Mouse (Mus musculus) left cerebral cortex, adult 6 months (tissue): ENCODE data around the gene Smarce1. TPM values are rescaled to one million over a fixed set of nuclear protein-coding genes. Genes with fewer than 3 reads are reported as not detected.

Experiments used
- long read RNA-seq, 2 experiments: library from polyadenylated mRNA; unstranded; transcript quantifications; one replicate each; pipeline ENCODE4 v2.0.0; 2019 to 2020
- polyA plus RNA-seq: library from polyadenylated mRNA; unstranded; fragments of <200 nt; fragmentation: Nextera tagmentation; gene quantifications from 2 replicates; pipeline ENCODE4 v1.2.3, GENCODE M21; 2021

Gene Smarce1
- polyA plus RNA-seq: 31.1 and 43.0 TPM in 2 replicates
- long read RNA-seq, experiment 1, transcript Smarce1-201 (11 exons, 2,919 nt): major isoform, 38 of 107 reads
- long read RNA-seq, experiment 1, partial matches to known transcripts: 10 of 107 reads
- long read RNA-seq, experiment 1, other reads (novel, unspliced or antisense): 59 of 107 reads
- long read RNA-seq, experiment 2, transcript Smarce1-201 (11 exons, 2,919 nt): major isoform, 5 of 40 reads
- long read RNA-seq, experiment 2, partial matches to known transcripts: 18 of 40 reads
- long read RNA-seq, experiment 2, other reads (novel, unspliced or antisense): 15 of 40 reads

DNA sequence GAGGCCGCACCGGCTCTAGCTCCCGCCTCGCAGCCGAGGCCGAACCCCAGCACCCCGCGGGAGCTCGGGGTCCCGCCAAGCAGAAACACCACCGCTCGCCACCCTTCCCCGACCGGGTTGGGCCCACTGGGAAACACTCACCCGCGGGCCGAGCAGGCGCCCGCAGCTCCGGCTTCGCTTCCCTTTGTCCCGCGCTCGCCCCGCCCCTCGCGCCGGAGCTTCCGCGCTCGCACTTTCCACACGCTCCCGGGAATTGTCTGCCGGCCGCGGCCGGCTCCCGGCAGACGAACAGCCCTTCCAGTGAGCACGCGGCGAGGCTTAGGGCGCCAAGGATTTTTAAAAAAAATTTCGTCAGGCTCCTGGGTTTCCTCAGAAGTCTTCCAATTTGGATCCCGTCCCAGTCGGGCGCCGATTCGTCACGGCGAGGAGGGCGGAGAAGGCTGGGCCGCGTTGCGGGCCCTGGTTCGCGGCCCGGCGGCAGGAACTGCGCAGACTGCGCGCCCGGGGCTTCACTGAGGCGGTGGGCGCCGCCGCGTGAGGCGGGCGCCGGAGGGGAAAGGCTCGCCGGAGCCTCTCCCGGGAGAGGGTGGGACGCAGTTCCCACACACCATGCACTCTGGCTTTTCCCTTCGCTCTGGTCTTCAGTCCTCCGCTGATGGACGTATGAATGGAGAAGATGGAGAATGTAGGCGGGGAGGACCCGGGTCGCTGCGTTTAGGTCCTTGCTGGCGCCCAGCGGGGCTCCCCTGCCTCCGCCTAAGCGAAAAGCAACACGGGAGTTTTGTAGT is at the start of gene Smarce1:
Gene Smarce1 (minus strand): TSS at position 757 of the 788 bp plus-strand sequence.

DNA sequence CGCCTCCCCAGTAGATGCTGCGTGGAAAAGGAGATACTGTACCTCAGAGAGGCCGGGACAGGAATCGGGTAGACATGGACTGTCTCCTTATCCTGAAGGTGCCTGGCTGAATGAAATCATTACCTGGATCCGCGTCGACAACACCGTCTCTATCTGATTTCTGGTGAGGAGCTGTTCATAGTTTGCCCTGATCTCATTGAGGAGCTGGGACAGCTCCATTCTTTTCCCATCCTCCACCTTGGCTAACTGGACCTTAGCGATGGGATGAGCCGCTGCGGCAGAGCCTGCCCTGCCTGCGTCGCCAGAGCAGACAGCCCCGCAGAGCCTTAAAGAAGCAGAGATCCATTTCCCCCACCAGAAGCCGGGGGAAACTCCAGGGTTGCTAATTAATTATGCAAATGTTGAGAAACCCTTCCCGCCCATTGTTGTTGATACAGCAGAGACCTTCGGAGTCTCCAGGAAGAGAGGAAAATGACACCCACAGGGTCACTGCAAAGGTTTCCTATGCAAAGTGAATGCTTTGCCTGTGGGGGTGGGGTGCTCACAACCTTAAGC is 13.1 kb upstream of the Smarce1 start, which contains the start of gene Krt222:
Gene Krt222 (minus strand): TSS at position 266 of the 555 bp plus-strand sequence.

Other genes starting within 250 kb of the Smarce1 start
- 1.6 and 3.8 TPM in 2 replicates for gene Gjd3, start 248.0 kb downstream of the Smarce1 start, polyA plus RNA-seq
- gene Top2a, start 206.8 kb downstream of the Smarce1 start, polyA plus RNA-seq: 0.59 and 0.89 TPM in 2 replicates
- gene Igfbp4, start 189.8 kb downstream of the Smarce1 start, polyA plus RNA-seq: 95.6 and 116 TPM in 2 replicates
- gene Tns4, start 141.7 kb downstream of the Smarce1 start, polyA plus RNA-seq: 0.06 and 0.08 TPM in 2 replicates
- 0.13 TPM in 1 of 2 replicates, not detected in the other for gene Ccr7, start 75.9 kb downstream of the Smarce1 start, polyA plus RNA-seq
- 16.5 and 18.7 TPM in 2 replicates for gene Krt222, start 13.1 kb upstream of the Smarce1 start, polyA plus RNA-seq
- gene Krt24, start 54.2 kb upstream of the Smarce1 start, polyA plus RNA-seq: not detected in 2 replicates
- not detected in 2 replicates for gene Krt25, start 91.9 kb upstream of the Smarce1 start, polyA plus RNA-seq
- gene Krt26, start 106.9 kb upstream of the Smarce1 start, polyA plus RNA-seq: 0.05 TPM in 1 of 2 replicates, not detected in the other
- gene Krt27, start 120.1 kb upstream of the Smarce1 start, polyA plus RNA-seq: not detected in 2 replicates
- gene Krt28, start 143.9 kb upstream of the Smarce1 start, polyA plus RNA-seq: 0.13 and 0.16 TPM in 2 replicates
- gene Krt10, start 158.3 kb upstream of the Smarce1 start, polyA plus RNA-seq: 39.1 and 40.8 TPM in 2 replicates
- 21.1 and 24.0 TPM in 2 replicates for gene Krt12, start 191.2 kb upstream of the Smarce1 start, polyA plus RNA-seq
- 0.43 TPM in 1 of 2 replicates, not detected in the other for gene Krt20, start 207.1 kb upstream of the Smarce1 start, polyA plus RNA-seq